Mouse (Mus musculus): ENCODE results near the gene Mybpc2. TPM values are rescaled to one million over a fixed set of nuclear protein-coding genes. Genes with fewer than 3 reads are reported as not detected.
A peak's percentile ranks its signal among the peaks of the same experiment; 100 is the strongest.

Gene Mybpc2
- total RNA-seq, 1 experiment = 0.80 TPM

GRCm38 (mm10) chr7:44523056-44523455 lies 1.4 kb downstream of the Mybpc2 start:
- Histone ChIP-seq H3K9ac (ENCODE audit: insufficient read depth, low read depth, low read length, poor library complexity, severe bottlenecking) (no peak overlapping the region), H3K4me3 (ENCODE audit: insufficient read depth in 1 of 2, low read depth in 1 of 2, low read length in 2 of 2, poor library complexity in 1 of 2, severe bottlenecking in 1 of 2) (no peak overlapping the region), H3K27ac (ENCODE audit: insufficient read depth, low read depth, low read length, poor library complexity, severe bottlenecking) (no peak overlapping the region), H3K36me3 (ENCODE audit: control insufficient read depth, insufficient read depth, low read length, poor library complexity, severe bottlenecking) (no peaks in the 10 kb centered on the region), H3K4me1 (ENCODE audit: control insufficient read depth in 2 of 2, insufficient read depth in 2 of 2, low read length in 2 of 2, poor library complexity in 1 of 2) (peaks cover 3 to 27% of the 10 kb centered on the region in 2 experiments; a peak in 2 of 4 replicates), H3K9me3 (ENCODE audit: control insufficient read depth, insufficient read depth, low read depth, low read length) (no peaks in the 10 kb centered on the region)
- no peak for DNase-seq (ENCODE audit: low read depth, low spot score)
- TF ChIP-seq CHD2 (IDR thresholded peaks at IDR 0.05; ENCODE audit: low read depth, low read length) = no peak
- no peak for TF ChIP-seq ZC3H11A (IDR thresholded peaks at IDR 0.05; ENCODE audit: borderline replicate concordance, low read depth, low read length)
- no peak for TF ChIP-seq ZNF384 (IDR thresholded peaks at IDR 0.05; ENCODE audit: low read depth, low read length)
- TF ChIP-seq HCFC1 (IDR thresholded peaks at IDR 0.05; ENCODE audit: borderline replicate concordance, insufficient read depth, low read length) = no peak
- no peak for TF ChIP-seq MAFK (IDR thresholded peaks at IDR 0.05; ENCODE audit: insufficient read depth, low read depth, low read length)
- in situ Hi-C loops (cut with MboI; ENCODE audit: low sequenced_read_pairs in 2 of 2, unreplicated experiment in 2 of 2) = no loop called here

GRCm38 (mm10) chr7:44521710-44522109 lies 2.7 kb downstream of the Mybpc2 start:
- H3K36me3 ChIP-seq (ENCODE audit: control insufficient read depth, insufficient read depth, low read length, poor library complexity, severe bottlenecking) = no peaks in the 10 kb centered on the region
- TF ChIP-seq MAFK (IDR thresholded peaks at IDR 0.05; ENCODE audit: insufficient read depth, low read depth, low read length) (no peak), ZC3H11A (IDR thresholded peaks at IDR 0.05; ENCODE audit: borderline replicate concordance, low read depth, low read length) (peak; percentile 63; the same call in 1 of the 2 replicates)
- peak overlapping the region; percentile 75 for H3K9ac ChIP-seq (ENCODE audit: insufficient read depth, low read depth, low read length, poor library complexity, severe bottlenecking)
- DNase-seq (ENCODE audit: low read depth, low spot score) = peak; percentile 62
- H3K27ac ChIP-seq (ENCODE audit: insufficient read depth, low read depth, low read length, poor library complexity, severe bottlenecking) = no peak overlapping the region; the same call in 1 of the 2 replicates
- no peaks in the 10 kb centered on the region for H3K9me3 ChIP-seq (ENCODE audit: control insufficient read depth, insufficient read depth, low read depth, low read length)
- peaks cover 0 to 17% of the 10 kb centered on the region in 2 experiments; a peak in 2 of 4 replicates for H3K4me1 ChIP-seq (ENCODE audit: control insufficient read depth in 2 of 2, insufficient read depth in 2 of 2, low read length in 2 of 2, poor library complexity in 1 of 2)
- in situ Hi-C loops (cut with MboI; ENCODE audit: low sequenced_read_pairs in 2 of 2, unreplicated experiment in 2 of 2) = no loop called here
- peak overlapping the region; percentile 76 to 81 for H3K4me3 ChIP-seq (ENCODE audit: insufficient read depth in 1 of 2, low read depth in 1 of 2, low read length in 2 of 2, poor library complexity in 1 of 2, severe bottlenecking in 1 of 2)

- no peak for DNase-seq (ENCODE audit: low read depth, low spot score)
- no peaks in the 10 kb centered on the region for H3K36me3 ChIP-seq (ENCODE audit: control insufficient read depth, insufficient read depth, low read length, poor library complexity, severe bottlenecking)
- TF ChIP-seq MAFK (IDR thresholded peaks at IDR 0.05; ENCODE audit: insufficient read depth, low read depth, low read length) (no peak), CHD2 (IDR thresholded peaks at IDR 0.05; ENCODE audit: low read depth, low read length) (no peak), ZC3H11A (IDR thresholded peaks at IDR 0.05; ENCODE audit: borderline replicate concordance, low read depth, low read length) (no peak), HCFC1 (IDR thresholded peaks at IDR 0.05; ENCODE audit: borderline replicate concordance, insufficient read depth, low read length) (no peak), ZNF384 (IDR thresholded peaks at IDR 0.05; ENCODE audit: low read depth, low read length) (no peak)
- H3K27ac ChIP-seq (ENCODE audit: insufficient read depth, low read depth, low read length, poor library complexity, severe bottlenecking) = no peak overlapping the region
- in situ Hi-C loops (cut with MboI; ENCODE audit: low sequenced_read_pairs in 2 of 2, unreplicated experiment in 2 of 2) = no loop called here
- H3K4me1 ChIP-seq (ENCODE audit: control insufficient read depth in 2 of 2, insufficient read depth in 2 of 2, low read length in 2 of 2, poor library complexity in 1 of 2) = peaks cover 0 to 14% of the 10 kb centered on the region in 2 experiments; a peak in 2 of 4 replicates
- no peak overlapping the region for H3K4me3 ChIP-seq (ENCODE audit: insufficient read depth in 1 of 2, low read depth in 1 of 2, low read length in 2 of 2, poor library complexity in 1 of 2, severe bottlenecking in 1 of 2)
- H3K9ac ChIP-seq (ENCODE audit: insufficient read depth, low read depth, low read length, poor library complexity, severe bottlenecking) = no peak overlapping the region
- H3K9me3 ChIP-seq (ENCODE audit: control insufficient read depth, insufficient read depth, low read depth, low read length) = no peaks in the 10 kb centered on the region
Measured at GRCm38 (mm10) chr7:44520990-44521389, 3.5 kb downstream of the Mybpc2 start.

DNA sequence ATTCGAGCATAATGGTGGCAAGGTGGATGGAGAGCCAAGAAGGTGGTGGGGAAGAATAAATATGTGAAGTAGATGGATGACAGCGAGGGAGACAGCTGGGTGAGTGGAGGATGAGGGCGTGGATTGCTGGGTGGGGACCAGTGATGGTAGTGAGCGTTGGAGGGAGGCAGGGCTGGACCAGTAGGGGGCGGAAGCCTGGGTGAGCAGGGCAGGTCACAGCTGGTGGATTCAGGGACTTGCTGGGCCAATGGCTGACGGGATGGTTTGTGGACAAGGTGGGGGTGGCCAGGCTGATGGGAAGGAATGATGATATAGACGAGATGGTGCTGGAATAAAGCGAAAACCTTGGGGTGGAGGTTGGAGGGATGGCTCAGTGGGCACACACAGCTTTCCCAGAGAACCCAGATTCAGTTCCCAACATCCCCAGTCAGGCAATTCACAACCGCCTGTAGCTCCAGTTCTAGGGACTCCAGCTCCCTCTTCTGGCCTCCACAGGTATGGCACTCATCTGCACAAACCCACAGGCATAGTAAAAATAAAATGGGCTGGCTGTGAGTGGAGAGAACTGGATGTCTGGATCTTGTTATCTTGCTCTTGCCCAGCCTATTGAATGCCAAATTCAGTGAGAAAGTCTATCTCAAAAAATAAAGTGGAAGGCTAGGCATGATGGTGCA lies 5.1 kb downstream of the Mybpc2 start:
- Histone ChIP-seq H3K9me3 (ENCODE audit: control insufficient read depth, insufficient read depth, low read depth, low read length) (no peaks in the 10 kb centered on the region), H3K4me1 (ENCODE audit: control insufficient read depth in 2 of 2, insufficient read depth in 2 of 2, low read length in 2 of 2, poor library complexity in 1 of 2) (peaks cover 0 to 11% of the 10 kb centered on the region in 2 experiments; a peak in 2 of 4 replicates), H3K36me3 (ENCODE audit: control insufficient read depth, insufficient read depth, low read length, poor library complexity, severe bottlenecking) (no peaks in the 10 kb centered on the region), H3K9ac (ENCODE audit: insufficient read depth, low read depth, low read length, poor library complexity, severe bottlenecking) (no peak overlapping the region), H3K27ac (ENCODE audit: insufficient read depth, low read depth, low read length, poor library complexity, severe bottlenecking) (no peak overlapping the region), H3K4me3 (ENCODE audit: insufficient read depth in 1 of 2, low read depth in 1 of 2, low read length in 2 of 2, poor library complexity in 1 of 2, severe bottlenecking in 1 of 2) (no peak overlapping the region)
- DNase-seq (ENCODE audit: low read depth, low spot score) = peak; percentile 69
- TF ChIP-seq ZC3H11A (IDR thresholded peaks at IDR 0.05; ENCODE audit: borderline replicate concordance, low read depth, low read length) (peak; percentile 31; the same call in 1 of the 2 replicates), CHD2 (IDR thresholded peaks at IDR 0.05; ENCODE audit: low read depth, low read length) (no peak)
- in situ Hi-C loops (cut with MboI; ENCODE audit: low sequenced_read_pairs in 2 of 2, unreplicated experiment in 2 of 2) = no loop called here

GRCm38 (mm10) chr7:44507491-44507890 lies 17.0 kb downstream of the Mybpc2 start:
- no peak overlapping the region for H3K4me3 ChIP-seq (ENCODE audit: insufficient read depth in 1 of 2, low read depth in 1 of 2, low read length in 2 of 2, poor library complexity in 1 of 2, severe bottlenecking in 1 of 2)
- no peak overlapping the region for H3K9ac ChIP-seq (ENCODE audit: insufficient read depth, low read depth, low read length, poor library complexity, severe bottlenecking)
- TF ChIP-seq CHD2 (IDR thresholded peaks at IDR 0.05; ENCODE audit: low read depth, low read length) = no peak
- TF ChIP-seq MAFK (IDR thresholded peaks at IDR 0.05; ENCODE audit: insufficient read depth, low read depth, low read length) = no peak
- no peak for TF ChIP-seq ZC3H11A (IDR thresholded peaks at IDR 0.05; ENCODE audit: borderline replicate concordance, low read depth, low read length)
- TF ChIP-seq ZNF384 (IDR thresholded peaks at IDR 0.05; ENCODE audit: low read depth, low read length) = no peak
- in situ Hi-C loops (cut with MboI; ENCODE audit: low sequenced_read_pairs in 2 of 2, unreplicated experiment in 2 of 2) = no loop called here
- no peaks in the 10 kb centered on the region for H3K36me3 ChIP-seq (ENCODE audit: control insufficient read depth, insufficient read depth, low read length, poor library complexity, severe bottlenecking)
- peaks cover 0 to 2% of the 10 kb centered on the region in 2 experiments; a peak in 1 of 4 replicates for H3K4me1 ChIP-seq (ENCODE audit: control insufficient read depth in 2 of 2, insufficient read depth in 2 of 2, low read length in 2 of 2, poor library complexity in 1 of 2)
- no peak overlapping the region for H3K27ac ChIP-seq (ENCODE audit: insufficient read depth, low read depth, low read length, poor library complexity, severe bottlenecking)
- no peaks in the 10 kb centered on the region for H3K9me3 ChIP-seq (ENCODE audit: control insufficient read depth, insufficient read depth, low read depth, low read length)
- DNase-seq (ENCODE audit: low read depth, low spot score) = no peak

All from ES-E14 (cell line).